Mouse (Mus musculus) testis, adult 2 months (tissue): ENCODE data around the gene Miox.

Source experiments
- CTCF ChIP-seq: fragments of 200-500 bp; IDR thresholded peaks from 2 replicates; pipeline ENCODE4 v1.5.1; 2012; ENCODE audit warnings: low read depth, mild to moderate bottlenecking, inconsistent platforms, low read length, moderate library complexity; ENCODE audit not compliant: control insufficient read depth, insufficient read depth, insufficient replicate concordance
- POLR2A ChIP-seq: fragments of 200-500 bp; IDR thresholded peaks from 2 replicates; pipeline ENCODE4 v1.6.1; 2012; ENCODE audit warnings: low read depth, mild to moderate bottlenecking, inconsistent platforms, low read length, moderate library complexity; ENCODE audit not compliant: control insufficient read depth

DNA sequence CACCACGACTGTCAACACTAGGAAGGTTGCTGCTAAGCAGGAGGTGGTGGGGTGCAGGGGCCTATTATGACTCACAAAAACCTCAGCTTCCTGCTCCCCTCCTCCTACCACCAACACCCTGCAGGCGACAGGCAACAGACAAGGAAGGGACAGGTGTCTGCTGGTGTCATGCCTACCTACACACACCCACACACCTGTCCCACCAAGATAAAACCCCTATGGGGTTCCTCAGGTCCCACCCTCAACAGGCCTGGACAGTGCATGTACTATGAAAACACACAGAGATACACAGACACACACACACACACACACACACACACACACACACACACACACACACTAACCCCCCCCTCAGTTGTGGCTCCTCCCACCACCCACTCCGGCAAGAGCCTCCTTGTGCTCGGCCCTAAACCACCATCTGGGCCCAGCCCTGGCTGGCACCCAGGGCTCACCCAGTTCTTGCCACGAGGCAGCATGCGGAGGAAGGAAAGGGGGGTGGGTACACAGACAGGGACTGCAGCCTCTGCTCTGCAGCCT is 24.2 kb upstream of the Miox start:
- TF ChIP-seq CTCF (no peak), POLR2A (no peak)
